Mouse (Mus musculus): ENCODE measurements around the gene Ntrk3. TPM values are rescaled to one million over a fixed set of nuclear protein-coding genes. Genes with fewer than 3 reads are reported as not detected.

Gene Ntrk3
- total RNA-seq, 1 experiment from 2014 or later, result 1.9 TPM

- no peak for ATAC-seq (ENCODE audit: extremely low read depth, insufficient number of reproducible peaks, low FRiP score, poor library complexity, severe bottlenecking)
Measured at GRCm38 (mm10) chr7:78409970-78410369, 327.8 kb downstream of the Ntrk3 start.

- ATAC-seq (ENCODE audit: extremely low read depth, insufficient number of reproducible peaks, low FRiP score, poor library complexity, severe bottlenecking), result no peak
Measured at GRCm38 (mm10) chr7:78406641-78407291, 331.0 kb downstream of the Ntrk3 start.

GRCm38 (mm10) chr7:78404481-78404880 is 333.3 kb downstream of the Ntrk3 start:
- no peak for ATAC-seq (ENCODE audit: extremely low read depth, insufficient number of reproducible peaks, low FRiP score, poor library complexity, severe bottlenecking)

GRCm38 (mm10) chr7:78402495-78402894 is 335.3 kb downstream of the Ntrk3 start:
- no peak for ATAC-seq (ENCODE audit: extremely low read depth, insufficient number of reproducible peaks, low FRiP score, poor library complexity, severe bottlenecking)

GRCm38 (mm10) chr7:78400219-78400618 is 337.6 kb downstream of the Ntrk3 start:
- ATAC-seq (ENCODE audit: extremely low read depth, insufficient number of reproducible peaks, low FRiP score, poor library complexity, severe bottlenecking), result no peak

GRCm38 (mm10) chr7:78398377-78398776 is 339.4 kb downstream of the Ntrk3 start:
- ATAC-seq (ENCODE audit: extremely low read depth, insufficient number of reproducible peaks, low FRiP score, poor library complexity, severe bottlenecking), result no peak

- no peak for ATAC-seq (ENCODE audit: extremely low read depth, insufficient number of reproducible peaks, low FRiP score, poor library complexity, severe bottlenecking)
Measured at GRCm38 (mm10) chr7:78397215-78397614, 340.6 kb downstream of the Ntrk3 start.

GRCm38 (mm10) chr7:78390019-78390418 is 347.8 kb downstream of the Ntrk3 start:
- no peak for ATAC-seq (ENCODE audit: extremely low read depth, insufficient number of reproducible peaks, low FRiP score, poor library complexity, severe bottlenecking)

GRCm38 (mm10) chr7:78388101-78388500 is 349.7 kb downstream of the Ntrk3 start:
- no peak for ATAC-seq (ENCODE audit: extremely low read depth, insufficient number of reproducible peaks, low FRiP score, poor library complexity, severe bottlenecking)

GRCm38 (mm10) chr7:78385971-78386370 is 351.8 kb downstream of the Ntrk3 start:
- no peak for ATAC-seq (ENCODE audit: extremely low read depth, insufficient number of reproducible peaks, low FRiP score, poor library complexity, severe bottlenecking)

GRCm38 (mm10) chr7:78384111-78384510 is 353.7 kb downstream of the Ntrk3 start:
- ATAC-seq (ENCODE audit: extremely low read depth, insufficient number of reproducible peaks, low FRiP score, poor library complexity, severe bottlenecking), result no peak

GRCm38 (mm10) chr7:78382126-78382525 is 355.7 kb downstream of the Ntrk3 start:
- ATAC-seq (ENCODE audit: extremely low read depth, insufficient number of reproducible peaks, low FRiP score, poor library complexity, severe bottlenecking), result no peak

GRCm38 (mm10) chr7:78379784-78380183 is 358.0 kb downstream of the Ntrk3 start:
- ATAC-seq (ENCODE audit: extremely low read depth, insufficient number of reproducible peaks, low FRiP score, poor library complexity, severe bottlenecking), result no peak

GRCm38 (mm10) chr7:78378306-78378705 is 359.5 kb downstream of the Ntrk3 start:
- no peak for ATAC-seq (ENCODE audit: extremely low read depth, insufficient number of reproducible peaks, low FRiP score, poor library complexity, severe bottlenecking)

GRCm38 (mm10) chr7:78376875-78377274 is 360.9 kb downstream of the Ntrk3 start:
- no peak for ATAC-seq (ENCODE audit: extremely low read depth, insufficient number of reproducible peaks, low FRiP score, poor library complexity, severe bottlenecking)

- ATAC-seq (ENCODE audit: extremely low read depth, insufficient number of reproducible peaks, low FRiP score, poor library complexity, severe bottlenecking), result no peak
Measured at GRCm38 (mm10) chr7:78361341-78362309, 376.2 kb downstream of the Ntrk3 start.

GRCm38 (mm10) chr7:78347464-78347863 is 390.3 kb downstream of the Ntrk3 start:
- ATAC-seq (ENCODE audit: extremely low read depth, insufficient number of reproducible peaks, low FRiP score, poor library complexity, severe bottlenecking), result no peak

GRCm38 (mm10) chr7:78333422-78333821 is 404.4 kb downstream of the Ntrk3 start:
- no peak for ATAC-seq (ENCODE audit: extremely low read depth, insufficient number of reproducible peaks, low FRiP score, poor library complexity, severe bottlenecking)

GRCm38 (mm10) chr7:78328301-78328700 is 409.5 kb downstream of the Ntrk3 start:
- ATAC-seq (ENCODE audit: extremely low read depth, insufficient number of reproducible peaks, low FRiP score, poor library complexity, severe bottlenecking), result no peak

- ATAC-seq (ENCODE audit: extremely low read depth, insufficient number of reproducible peaks, low FRiP score, poor library complexity, severe bottlenecking), result no peak
Measured at GRCm38 (mm10) chr7:78326185-78326584, 411.6 kb downstream of the Ntrk3 start.

Data from neutrophil, adult 5-6 weeks (primary cell).